Mouse (Mus musculus) megakaryocyte, embryonic 14.5 days (primary cell): ENCODE results near the gene Trpm8.

Source experiments
- FLI1 ChIP-seq: IDR thresholded peaks from 2 replicates; pipeline ENCODE4 v1.6.1; 2012; ENCODE audit warnings: low read length, inconsistent platforms, mixed read lengths
- GATA1 ChIP-seq: IDR thresholded peaks from 3 replicates; pipeline ENCODE4 v1.6.1; 2012; ENCODE audit warnings: mixed read lengths, low read length, inconsistent platforms, borderline replicate concordance

DNA sequence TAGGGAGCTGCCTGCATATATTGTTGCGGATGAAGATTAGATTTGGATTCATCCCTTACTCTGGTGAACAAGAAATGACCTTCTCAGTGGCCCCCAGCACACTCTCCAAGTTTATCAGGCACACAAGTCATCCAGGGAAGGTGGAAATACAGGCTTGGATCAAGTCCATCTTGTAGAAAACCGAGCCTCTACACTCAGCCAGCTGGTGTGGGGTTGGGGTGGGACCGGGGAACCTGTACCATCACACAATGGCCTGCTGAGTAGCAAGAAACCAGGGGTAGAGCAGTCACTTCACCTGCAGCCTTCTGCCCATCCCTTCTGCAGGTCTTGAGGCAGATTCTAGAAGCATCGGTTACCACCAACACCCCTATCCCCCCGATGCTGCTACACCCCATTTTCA is 42.8 kb upstream of the Trpm8 start:
- TF ChIP-seq FLI1 (no peak), GATA1 (no peak)
